Mouse (Mus musculus) heart, postnatal 10 days (tissue): ENCODE measurements at regions not wholly inside any gene's neighbourhood (a gene's known extent, or its start where the extent isn't known, plus 50 kb on each side); places are given as distances from the start of the nearest gene placed in this dataset.

Experiments
- DNase-seq, 2 experiments: peaks; one replicate each; pipeline ENCODE4 v3.0.0; 2021
- intact Hi-C: fragments of 180-260 bp; cut with DNase I; formaldehyde crosslinking; loops from one replicate; pipeline ENCODE4 v1.15.1; 2025
- microRNA-seq, 2 experiments: library from miRNA; unstranded; fragments of <30 nt; microRNA quantifications; one replicate each; pipeline ENCODE4 v1.2.0; 2022

GRCm38 (mm10) chr1:73088494-73088893, 72.8 kb upstream of the Tnp1 start:
- intact Hi-C loops: no loop called here
- no peak for DNase-seq

GRCm38 (mm10) chr1:73084946-73085345, 69.2 kb upstream of the Tnp1 start:
- intact Hi-C loops: no loop called here
- DNase-seq: no peak

GRCm38 (mm10) chr1:73083396-73083795, 67.7 kb upstream of the Tnp1 start:
- intact Hi-C loops: no loop called here
- no peak for DNase-seq

GRCm38 (mm10) chr1:73079518-73079917, 63.8 kb upstream of the Tnp1 start:
- no peak for DNase-seq
- intact Hi-C loops: no loop called here

- intact Hi-C loops: no loop called here
- no peak for DNase-seq
Measured at GRCm38 (mm10) chr1:73077156-73077555, 61.4 kb upstream of the Tnp1 start.

GRCm38 (mm10) chr1:73075699-73076373, 60.1 kb upstream of the Tnp1 start:
- intact Hi-C loops: no loop called here
- DNase-seq: no peak

GRCm38 (mm10) chr1:73075159-73075558, 59.5 kb upstream of the Tnp1 start:
- intact Hi-C loops: no loop called here
- no peak for DNase-seq

GRCm38 (mm10) chr1:73074525-73074924, 58.8 kb upstream of the Tnp1 start:
- intact Hi-C loops: loop anchor here (5.0 kb wide), 2 partner anchors 78 to 198 kb away; no protein-coding TSS in a partner anchor

GRCm38 (mm10) chr1:73072237-73072904, 56.7 kb upstream of the Tnp1 start:
- intact Hi-C loops: loop anchor here (5.0 kb wide), 2 partner anchors 80 to 200 kb away; no protein-coding TSS in a partner anchor
- DNase-seq: peak; percentile 11 to 18

More at GRCm38 (mm10) chr1:73074525-73074924, 58.8 kb upstream of the Tnp1 start:
- no peak for DNase-seq

GRCm38 (mm10) chr1:73070126-73070525, 54.4 kb upstream of the Tnp1 start:
- intact Hi-C loops: loop anchor here (5.0 kb wide), 2 partner anchors 82 to 202 kb away; no protein-coding TSS in a partner anchor
- no peak for DNase-seq

Small RNA genes in the stretch of these regions (microRNA-seq; reads per million reads assigned to microRNA genes)
- gene Mir6351: 0 reads per million in 2 experiments
